Mouse (Mus musculus) heart, embryonic 11.5 days (tissue): ENCODE data around the gene Il1f5. TPM values are rescaled to one million over a fixed set of nuclear protein-coding genes. Genes with fewer than 3 reads are reported as not detected.

Experiments
- ATAC-seq: fragments of 200-750 bp; cut with Nextera tagmentation; replicated peaks from 2 replicates; pipeline ENCODE4 v1.8.0; 2017; ENCODE audit warnings: moderate library complexity; ENCODE audit not compliant: insufficient number of reproducible peaks, low FRiP score, low TSS enrichment
- H3K27ac ChIP-seq: fragments of 300-500 bp; sonication (generic); 2 replicates; pipeline ENCODE4 v1.5.1; 2014; ENCODE audit warnings: mild to moderate bottlenecking, low read depth, low read length
- H3K27me3 ChIP-seq: fragments of 300-500 bp; sonication (generic); 2 replicates; pipeline ENCODE4 v1.6.1; 2014; ENCODE audit warnings: mild to moderate bottlenecking, low read length, mixed read lengths; ENCODE audit not compliant: control insufficient read depth, insufficient read depth
- H3K36me3 ChIP-seq: fragments of 300-500 bp; sonication (generic); 2 replicates; pipeline ENCODE4 v1.6.1; 2014; ENCODE audit warnings: mild to moderate bottlenecking, low read length, moderate library complexity, mixed read lengths; ENCODE audit not compliant: control insufficient read depth, insufficient read depth
- H3K4me1 ChIP-seq: fragments of 300-500 bp; sonication (generic); 2 replicates; pipeline ENCODE4 v1.6.1; 2014; ENCODE audit warnings: low read length; ENCODE audit not compliant: control insufficient read depth, insufficient read depth
- H3K4me2 ChIP-seq: fragments of 300-500 bp; sonication (generic); 2 replicates; pipeline ENCODE4 v1.6.1; 2014; ENCODE audit warnings: mild to moderate bottlenecking, moderate library complexity
- H3K4me3 ChIP-seq: fragments of 300-500 bp; sonication (generic); 2 replicates; pipeline ENCODE4 v1.5.1; 2014; ENCODE audit warnings: low read depth, low read length
- H3K9ac ChIP-seq: fragments of 300-500 bp; sonication (generic); 2 replicates; pipeline ENCODE4 v1.6.1; 2014; ENCODE audit warnings: mild to moderate bottlenecking, low read depth, low read length, moderate library complexity
- H3K9me3 ChIP-seq: fragments of 300-500 bp; sonication (generic); replicated peaks from 2 replicates; pipeline ENCODE4 v1.6.1; 2016; ENCODE audit warnings: low read length; ENCODE audit not compliant: control insufficient read depth
- WGBS: fragments of 180-500 bp; shearing (Covaris S2); extraction: QIAGEN DNeasy Blood & Tissue Kit; methylation state at CpG from one replicate; pipeline ENCODE4 v1.1.7; 2014; ENCODE audit not compliant: insufficient replicate concordance; 5-methylcytosine and 5-hydroxymethylcytosine counted together
- polyA plus RNA-seq: library from polyadenylated mRNA; unstranded; fragments of >200 nt; fragmentation: Nextera tagmentation; extraction: Ambion mirVana; gene quantifications from 2 replicates; pipeline ENCODE4 v1.2.1, GENCODE M21; 2014

Il1f5 gene
- polyA plus RNA-seq = not detected in 2 replicates

DNA sequence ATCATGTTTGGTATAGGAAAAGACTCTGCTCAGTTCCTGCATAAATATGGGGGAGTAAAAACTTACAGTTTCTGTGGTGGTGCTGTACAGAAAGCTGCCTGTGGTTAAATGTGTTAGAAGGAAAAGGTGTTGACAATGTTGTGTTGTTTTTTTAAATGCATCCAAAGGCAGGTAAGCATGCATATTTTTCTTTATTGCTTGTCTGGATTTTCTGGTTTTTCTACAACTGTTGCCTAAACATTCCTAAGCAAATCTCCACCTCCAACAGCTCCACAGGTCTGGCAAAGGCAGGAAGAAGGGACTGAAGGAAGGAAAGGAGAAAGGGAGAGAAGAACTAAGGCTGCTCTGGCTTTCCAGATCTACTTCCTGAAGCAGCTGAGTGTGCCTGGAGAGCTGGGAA, at the start of gene Il1f5:
Il1f5 (plus strand) TSS at position 301 of the 400 bp plus-strand sequence.
- no peak for ATAC-seq
- H3K9ac ChIP-seq = no peak within 1 kb of the TSS
- no peaks in the 10 kb centered on the region for H3K27me3 ChIP-seq
- no peaks in the 10 kb centered on the region for H3K4me1 ChIP-seq
- H3K36me3 ChIP-seq = no peaks in the 10 kb centered on the region
- H3K27ac ChIP-seq = no peak within 1 kb of the TSS
- no peak within 1 kb of the TSS for H3K4me2 ChIP-seq
- no peaks in the 10 kb centered on the region for H3K9me3 ChIP-seq
- H3K4me3 ChIP-seq = no peak within 1 kb of the TSS

- H3K9ac ChIP-seq = no peak overlapping the region
- no peak for ATAC-seq
- no peak overlapping the region for H3K27ac ChIP-seq
- H3K4me1 ChIP-seq = no peaks in the 10 kb centered on the region
- H3K4me3 ChIP-seq = no peak overlapping the region
- H3K27me3 ChIP-seq = no peaks in the 10 kb centered on the region
- no peak overlapping the region for H3K4me2 ChIP-seq
- H3K36me3 ChIP-seq = no peaks in the 10 kb centered on the region
- no peaks in the 10 kb centered on the region for H3K9me3 ChIP-seq
- WGBS = 72% methylated on average over 2 of the region's 2 CpGs
These were observed 49.6 kb upstream of the Il1f5 start for GRCm38 (mm10) chr2:24227191-24227590.

- no peak for ATAC-seq
- no peaks in the 10 kb centered on the region for H3K36me3 ChIP-seq
- WGBS = 80% methylated on average over 1 of the region's 1 CpGs
- no peak overlapping the region for H3K4me2 ChIP-seq
- no peak overlapping the region for H3K27ac ChIP-seq
- no peak overlapping the region for H3K9ac ChIP-seq
- H3K4me3 ChIP-seq = no peak overlapping the region
- no peaks in the 10 kb centered on the region for H3K27me3 ChIP-seq
- H3K9me3 ChIP-seq = no peaks in the 10 kb centered on the region
- no peaks in the 10 kb centered on the region for H3K4me1 ChIP-seq
These were observed 9.3 kb upstream of the Il1f5 start for GRCm38 (mm10) chr2:24267503-24267902.

- Histone ChIP-seq H3K9me3 (no peaks in the 10 kb centered on the region), H3K36me3 (no peaks in the 10 kb centered on the region), H3K4me3 (no peak overlapping the region), H3K4me1 (no peaks in the 10 kb centered on the region), H3K9ac (no peak overlapping the region), H3K4me2 (no peak overlapping the region), H3K27me3 (no peaks in the 10 kb centered on the region), H3K27ac (no peak overlapping the region)
- no peak for ATAC-seq
- 65% methylated on average over 2 of the region's 2 CpGs for WGBS
These were observed 3.1 kb upstream of the Il1f5 start for GRCm38 (mm10) chr2:24273619-24274018.

DNA sequence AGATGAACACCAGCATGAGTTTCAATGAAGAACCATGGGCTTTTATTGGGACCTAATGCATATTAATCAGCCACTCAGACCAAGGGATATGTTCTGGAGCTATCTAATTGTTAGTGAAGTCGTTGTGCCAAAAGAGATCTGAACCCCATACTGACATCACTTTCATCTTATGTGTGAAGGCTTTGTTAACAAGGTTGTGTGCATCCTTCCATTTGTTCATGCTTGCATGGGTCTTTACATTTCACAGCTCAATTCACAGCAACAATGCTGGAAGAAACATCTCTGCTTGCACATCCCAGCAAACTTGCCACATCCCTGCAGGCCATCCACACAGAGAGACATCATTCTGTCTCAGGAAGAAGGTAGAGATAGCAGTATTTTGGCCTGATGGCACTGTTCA, 1.6 kb upstream of the Il1f5 start:
- WGBS = 39% methylated on average over 1 of the region's 1 CpGs
- H3K27ac ChIP-seq = no peak overlapping the region
- H3K9ac ChIP-seq = no peak overlapping the region
- H3K4me3 ChIP-seq = no peak overlapping the region
- H3K27me3 ChIP-seq = no peaks in the 10 kb centered on the region
- no peak overlapping the region for H3K4me2 ChIP-seq
- H3K9me3 ChIP-seq = no peaks in the 10 kb centered on the region
- H3K4me1 ChIP-seq = no peaks in the 10 kb centered on the region
- no peak for ATAC-seq
- H3K36me3 ChIP-seq = no peaks in the 10 kb centered on the region

DNA sequence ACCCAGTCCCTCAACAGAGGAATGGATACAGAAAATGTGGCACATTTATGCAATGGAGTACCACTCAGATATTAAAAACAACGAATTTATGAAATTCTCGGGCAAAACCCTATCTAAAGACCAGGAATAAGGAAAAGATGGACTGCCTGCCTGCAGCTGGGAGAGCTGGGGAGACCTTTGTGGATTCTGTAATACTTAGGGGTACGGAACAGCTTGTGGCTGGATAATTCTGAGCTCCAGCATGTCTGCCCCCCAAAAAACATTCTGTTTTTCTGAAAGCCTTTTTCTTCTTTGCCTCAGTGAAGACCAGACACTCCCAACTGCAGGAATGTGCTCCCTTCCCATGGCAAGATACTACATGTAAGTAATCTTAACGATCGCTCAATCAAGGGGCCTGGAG, 14.1 kb downstream of the Il1f5 start, which contains the start of gene Il1f10:
Il1f10 (plus strand) TSS at position 301 of the 400 bp plus-strand sequence.
- Histone ChIP-seq H3K4me2 (no peak within 1 kb of the TSS), H3K27ac (no peak within 1 kb of the TSS), H3K4me1 (no peaks in the 10 kb centered on the region), H3K9me3 (no peaks in the 10 kb centered on the region), H3K27me3 (no peaks in the 10 kb centered on the region), H3K9ac (no peak within 1 kb of the TSS), H3K36me3 (no peaks in the 10 kb centered on the region), H3K4me3 (no peak within 1 kb of the TSS)
- ATAC-seq = no peak
- WGBS = 67% methylated on average over 5 of the region's 5 CpGs

GRCm38 (mm10) chr2:24294616-24295015, 17.9 kb downstream of the Il1f5 start:
- ATAC-seq = no peak
- H3K36me3 ChIP-seq = no peaks in the 10 kb centered on the region
- no peaks in the 10 kb centered on the region for H3K27me3 ChIP-seq
- H3K4me2 ChIP-seq = no peak overlapping the region
- 46% methylated on average over 1 of the region's 1 CpGs for WGBS
- no peak overlapping the region for H3K27ac ChIP-seq
- no peaks in the 10 kb centered on the region for H3K4me1 ChIP-seq
- H3K9ac ChIP-seq = no peak overlapping the region
- H3K4me3 ChIP-seq = no peak overlapping the region
- no peaks in the 10 kb centered on the region for H3K9me3 ChIP-seq

GRCm38 (mm10) chr2:24296837-24297236, 20.1 kb downstream of the Il1f5 start:
- H3K9ac ChIP-seq = no peak overlapping the region

GRCm38 (mm10) chr2:24311302-24312001, 34.7 kb downstream of the Il1f5 start:
- no peak for ATAC-seq
- WGBS = 70% methylated on average over 6 of the region's 6 CpGs

More at GRCm38 (mm10) chr2:24296837-24297236, 20.1 kb downstream of the Il1f5 start:
- Histone ChIP-seq H3K27me3 (no peaks in the 10 kb centered on the region), H3K27ac (no peak overlapping the region), H3K4me1 (no peaks in the 10 kb centered on the region), H3K9me3 (no peaks in the 10 kb centered on the region), H3K4me3 (no peak overlapping the region), H3K4me2 (no peak overlapping the region), H3K36me3 (no peaks in the 10 kb centered on the region)
- WGBS = 10% methylated on average over 3 of the region's 3 CpGs
- ATAC-seq = no peak

More at GRCm38 (mm10) chr2:24311302-24312001, 34.7 kb downstream of the Il1f5 start:
- H3K27ac ChIP-seq = no peak overlapping the region
- no peaks in the 10 kb centered on the region for H3K27me3 ChIP-seq
- H3K4me3 ChIP-seq = no peak overlapping the region
- H3K4me1 ChIP-seq = no peaks in the 10 kb centered on the region
- no peaks in the 10 kb centered on the region for H3K36me3 ChIP-seq
- H3K9ac ChIP-seq = no peak overlapping the region
- no peak overlapping the region for H3K4me2 ChIP-seq
- H3K9me3 ChIP-seq = no peaks in the 10 kb centered on the region
